Mouse (Mus musculus): ENCODE data around the gene Pou5f2.
A peak's percentile ranks its signal among the peaks of the same experiment; 100 is the strongest.

The Pou5f2 gene

DNA sequence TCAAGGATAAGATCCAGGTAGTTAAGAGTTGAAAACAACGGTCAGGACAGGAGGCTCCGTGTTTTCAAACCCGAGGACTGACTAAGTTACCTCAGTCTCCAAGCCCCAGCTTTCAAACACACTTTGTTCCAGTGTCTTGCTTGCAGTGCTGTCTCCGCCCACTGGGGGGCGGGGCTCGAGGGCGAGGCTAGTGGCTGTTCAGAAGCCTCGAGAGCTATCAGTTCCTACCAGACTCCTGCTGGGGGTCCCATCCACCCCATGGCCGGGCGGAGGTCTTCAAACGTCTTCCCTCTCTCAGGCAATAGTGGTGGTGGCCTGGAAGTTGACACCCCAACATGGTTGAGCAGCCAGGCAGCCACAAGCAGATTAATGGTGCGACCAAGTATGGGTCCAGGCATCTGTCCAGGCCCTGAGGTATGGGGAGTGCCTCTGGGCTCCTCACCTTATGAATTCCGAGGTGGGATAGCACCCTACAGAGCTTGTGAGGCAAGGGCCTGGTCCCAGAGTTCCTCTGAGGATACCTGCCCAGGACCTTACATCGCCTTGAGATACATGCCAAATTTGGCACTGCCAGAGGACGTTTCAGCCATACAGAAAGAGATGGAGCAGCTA is at the start of gene Pou5f2:
Gene Pou5f2 (plus strand): TSS at position 220 of the 612 bp plus-strand sequence.
- DNase-seq, result peak; percentile 40 to 50

DNA sequence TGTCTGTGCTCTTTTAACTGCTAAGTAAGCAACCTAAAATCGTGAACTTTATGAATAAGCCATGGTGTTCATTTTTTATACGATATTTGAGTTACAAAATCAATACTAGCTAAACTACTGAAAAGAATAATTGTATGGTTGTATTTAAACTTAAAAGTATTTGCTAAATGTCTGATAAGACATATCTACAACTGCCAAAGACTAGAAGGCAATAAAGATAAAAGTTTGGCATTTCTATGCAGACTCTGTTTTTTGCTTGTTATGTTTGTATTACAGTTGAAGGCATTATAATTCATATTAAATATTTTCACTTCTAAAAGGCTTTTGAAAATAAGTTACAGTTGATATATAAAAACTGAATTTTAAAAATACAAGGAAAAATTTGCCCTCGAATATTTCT is 48.5 kb upstream of the Pou5f2 start:
- DNase-seq, result no peak

DNA sequence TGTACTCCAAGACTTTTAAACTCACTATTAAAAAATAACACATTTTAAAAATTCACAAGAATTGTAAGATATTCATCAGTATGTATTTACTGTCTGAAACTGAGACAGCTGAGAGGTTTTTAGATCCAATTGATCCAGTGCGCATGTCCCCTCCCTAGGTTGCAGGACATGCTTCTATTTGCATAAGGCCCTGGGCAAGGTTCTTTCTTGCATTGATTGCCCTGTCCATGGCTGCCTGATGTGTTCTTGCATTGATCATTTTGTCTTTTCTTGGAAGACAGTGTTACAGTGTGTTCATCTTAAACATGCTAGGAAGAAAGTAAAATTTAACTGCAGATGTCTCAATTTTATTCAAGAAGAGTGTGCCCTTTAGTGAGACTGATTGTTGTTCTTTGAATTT is 47.6 kb upstream of the Pou5f2 start:
- no peak for DNase-seq

DNA sequence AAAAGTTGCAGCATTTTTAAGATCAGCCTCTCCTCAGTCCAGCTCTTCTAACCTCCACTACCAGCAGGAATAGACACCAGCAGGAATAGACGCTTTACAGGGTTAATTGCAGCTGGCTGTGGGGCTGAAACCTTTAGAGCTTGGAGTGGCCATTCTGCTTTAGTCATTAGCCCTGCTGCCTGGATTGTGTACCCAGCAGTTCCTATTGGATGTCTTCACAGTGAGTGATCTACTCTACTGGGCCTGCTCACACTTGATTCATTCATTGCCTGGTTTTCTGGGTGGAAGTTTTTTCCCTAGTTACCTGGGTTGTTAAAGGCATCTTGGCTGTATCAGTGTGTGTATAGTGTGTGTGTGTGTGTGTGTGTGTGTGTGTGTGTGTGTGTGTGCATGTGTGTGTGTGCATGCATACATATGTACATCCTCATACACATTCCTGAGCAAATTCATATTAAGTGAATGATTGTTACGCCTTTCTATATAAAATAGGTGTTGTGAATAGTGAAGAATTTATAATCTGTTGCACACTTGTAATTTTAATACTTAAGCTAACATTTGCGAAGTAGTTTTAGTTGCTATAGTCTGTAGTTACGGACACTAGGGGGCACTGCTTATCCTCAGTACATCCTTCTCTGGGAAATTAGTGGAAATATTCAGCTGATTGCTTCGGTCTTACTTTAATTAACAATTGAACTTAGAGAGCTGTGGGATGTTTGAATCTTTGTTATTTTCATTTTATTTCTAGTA is 42.4 kb upstream of the Pou5f2 start:
- peak; percentile 17 to 28 for DNase-seq

DNA sequence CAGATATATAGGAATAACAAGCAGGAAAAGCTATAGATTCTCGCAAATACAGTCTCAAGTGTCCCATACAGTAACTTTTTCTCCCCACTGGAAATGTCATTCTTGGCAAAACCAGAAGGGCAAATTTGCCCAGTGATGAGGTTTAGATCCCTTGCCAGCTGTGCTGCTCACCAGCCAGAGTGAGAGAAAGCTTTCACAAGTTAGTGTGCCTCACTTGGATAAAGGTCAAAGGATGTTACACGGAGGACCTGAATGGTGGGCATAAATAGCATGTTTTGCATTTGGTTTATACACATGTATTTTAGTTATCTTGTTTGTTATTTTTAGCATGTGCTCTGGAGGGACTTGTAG is 41.9 kb upstream of the Pou5f2 start:
- no peak for DNase-seq

DNA sequence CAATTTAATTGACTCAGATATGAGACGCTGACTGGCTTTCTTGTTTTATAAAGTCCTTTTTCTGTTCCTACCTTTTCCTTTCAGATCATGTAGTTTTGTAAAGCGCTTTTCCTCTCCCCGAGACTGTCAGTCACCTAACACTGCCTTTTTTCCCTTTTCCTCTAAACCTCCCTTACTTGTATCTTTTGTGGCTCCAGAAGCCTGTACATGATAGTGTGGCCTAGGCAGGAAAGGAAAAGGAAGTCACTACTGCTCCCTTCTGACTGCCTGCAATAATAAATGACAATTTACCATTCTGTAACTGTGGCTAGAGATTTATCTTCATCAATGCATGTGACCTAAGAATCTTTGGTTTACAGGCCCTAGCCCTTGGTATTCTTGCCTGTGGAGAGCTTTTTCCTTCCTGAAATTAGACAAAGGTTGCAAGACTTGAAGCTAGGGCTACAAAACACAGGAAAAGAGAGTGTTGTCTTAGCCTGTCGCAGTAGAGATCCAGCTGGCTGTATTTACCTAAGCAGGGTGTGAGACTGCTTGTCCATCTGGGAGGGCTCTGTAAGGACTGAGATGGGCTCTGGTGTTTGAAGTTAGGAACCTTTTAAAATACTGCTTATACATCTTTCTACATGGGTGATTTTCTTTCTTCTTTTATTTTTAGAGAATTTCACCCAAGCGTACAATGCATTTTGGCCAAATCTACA is 33.4 kb upstream of the Pou5f2 start:
- no peak for DNase-seq

DNA sequence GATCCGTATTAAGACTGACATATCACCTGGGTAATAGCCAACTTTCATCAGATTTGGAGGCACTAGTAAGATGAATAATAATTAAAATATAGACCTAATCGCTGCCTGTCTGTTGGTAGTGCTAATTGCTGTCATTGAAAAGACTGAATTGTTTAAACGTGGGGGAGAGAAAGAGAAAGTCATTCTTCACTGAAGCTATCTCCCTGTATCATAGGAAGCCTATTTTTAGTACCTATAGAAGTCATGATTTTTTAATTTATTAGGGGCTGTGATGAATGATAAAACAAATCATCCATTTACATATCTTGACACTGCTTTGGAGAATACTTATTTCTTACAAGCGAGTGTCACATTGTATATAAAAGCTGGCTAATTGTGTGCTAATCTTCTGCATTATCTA is 20.1 kb upstream of the Pou5f2 start:
- no peak for DNase-seq

DNA sequence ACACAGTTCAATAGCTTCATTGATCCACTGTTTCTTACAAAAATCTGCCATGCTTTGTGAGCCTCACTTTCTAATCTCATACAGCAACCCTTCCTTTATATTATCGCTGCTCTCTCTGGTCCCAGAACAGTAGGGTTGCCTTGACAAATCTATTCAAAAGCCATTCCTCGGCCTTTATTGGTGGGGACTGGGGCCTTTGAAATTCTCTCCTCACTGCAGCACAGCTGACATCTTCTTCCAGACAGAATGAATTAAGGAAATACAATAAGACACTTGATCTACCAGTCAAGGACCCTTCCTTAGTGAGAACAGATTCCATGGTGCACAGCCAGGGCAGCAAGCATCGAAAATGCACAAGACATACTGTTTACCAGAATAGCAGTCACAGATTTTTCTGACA is 19.4 kb upstream of the Pou5f2 start:
- no peak for DNase-seq

DNA sequence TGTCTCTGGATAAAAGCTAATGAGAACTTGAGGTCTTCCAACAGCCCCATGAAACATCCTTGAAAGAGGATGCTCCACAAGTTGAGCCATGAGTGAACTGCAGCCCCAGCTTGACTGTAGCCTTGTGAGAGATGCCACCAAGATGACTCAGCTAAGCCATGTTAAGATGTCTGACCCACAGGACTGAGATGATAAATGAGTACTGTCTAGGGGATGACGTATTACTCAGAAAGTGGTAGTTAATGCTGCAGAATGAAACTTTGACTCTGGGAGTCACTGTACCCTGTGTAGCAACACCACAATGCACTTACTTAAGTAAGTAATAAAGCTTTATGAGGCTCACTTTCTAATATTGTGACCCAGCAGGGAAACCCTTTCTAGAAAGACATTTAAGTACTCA is 14.5 kb upstream of the Pou5f2 start:
- DNase-seq, result no peak

DNA sequence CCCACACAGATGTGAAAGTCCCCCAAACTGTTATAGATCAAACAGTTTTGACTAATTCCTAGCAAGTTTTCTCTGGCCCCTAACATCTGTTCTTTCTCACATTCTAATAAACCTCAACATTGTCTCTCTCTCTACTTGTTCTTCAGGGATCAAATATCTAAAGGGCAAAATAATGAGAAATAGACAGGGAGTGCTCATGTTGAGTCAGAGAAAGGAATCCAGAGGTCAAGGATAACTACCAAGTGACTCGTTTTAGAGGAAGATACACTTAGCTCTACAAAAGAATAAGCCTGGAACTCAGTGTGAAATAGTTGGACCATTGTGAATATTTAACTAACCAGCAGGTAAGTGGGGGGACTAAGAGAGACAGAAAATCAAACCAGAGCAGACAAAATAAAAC is 8.1 kb downstream of the Pou5f2 start:
- DNase-seq, result no peak

DNA sequence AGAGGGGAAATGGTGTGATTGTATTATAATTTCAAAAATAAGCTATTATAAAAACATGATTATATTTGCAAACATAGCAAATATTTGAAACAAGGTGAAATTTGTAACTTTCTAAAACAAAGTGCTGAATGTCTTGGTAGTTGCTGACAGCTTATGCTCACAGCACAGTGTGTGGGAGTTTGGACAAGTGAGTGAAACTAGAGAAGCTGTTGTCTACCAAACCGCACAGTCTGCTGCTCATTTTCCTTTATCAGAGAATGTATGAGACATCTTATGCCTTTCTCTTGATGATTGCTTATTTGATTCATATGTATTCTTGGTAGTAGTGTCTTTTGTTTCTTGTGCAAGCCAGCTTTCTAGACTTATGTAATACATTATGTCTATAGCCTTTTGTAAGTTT is 12.5 kb downstream of the Pou5f2 start:
- no peak for DNase-seq

DNA sequence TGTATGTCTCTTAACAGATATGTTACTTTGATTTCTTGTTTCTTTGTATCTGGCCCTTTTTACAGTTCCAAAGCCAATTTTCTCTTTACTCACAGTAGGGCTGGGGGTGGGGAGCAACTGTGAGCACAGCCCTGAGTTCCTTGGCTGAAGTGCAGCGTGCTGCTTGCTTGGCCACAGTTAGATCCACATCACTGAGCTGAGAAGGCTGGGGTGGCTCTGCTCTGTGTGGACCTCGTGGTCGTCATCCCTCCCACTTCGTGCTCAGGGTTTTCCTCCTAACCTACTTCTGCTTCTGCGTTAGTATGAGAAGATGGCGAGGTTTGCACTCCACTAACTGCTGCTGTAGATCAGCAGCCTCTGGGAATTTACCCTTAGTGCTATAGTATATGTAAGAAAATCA is 18.5 kb downstream of the Pou5f2 start:
- DNase-seq, result peak; percentile 19 to 36

DNA sequence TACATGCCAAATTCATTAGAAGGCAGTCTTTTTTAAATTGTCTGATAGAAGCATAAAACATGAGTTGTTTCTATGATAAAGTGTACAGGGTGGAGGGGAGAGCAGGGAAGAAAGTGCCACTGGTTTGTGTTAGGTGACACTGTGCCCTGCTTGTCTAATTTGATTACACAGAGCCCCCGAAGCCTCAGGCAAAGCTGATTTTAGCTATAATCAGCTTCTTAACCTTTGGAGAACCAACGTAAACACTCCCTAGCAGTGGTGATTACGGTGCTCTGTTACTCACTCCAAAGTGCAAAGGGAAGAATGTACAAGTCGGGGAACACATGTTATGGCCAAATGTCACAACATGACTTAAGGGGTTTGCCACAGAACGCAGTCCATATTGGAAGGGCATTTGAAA is 20.4 kb downstream of the Pou5f2 start:
- no peak for DNase-seq

Data from B cell, adult 2 months (primary cell).